Mouse (Mus musculus): ENCODE data around the gene Smchd1. TPM values are rescaled to one million over a fixed set of nuclear protein-coding genes. Genes with fewer than 3 reads are reported as not detected.

Gene Smchd1
- polyA plus RNA-seq, 1 experiment, result 23.3 TPM

- 93% methylated on average over 1 of the region's 1 CpGs for WGBS
- DNase-seq, result no peak
- Histone ChIP-seq H3K4me1 (replicated peaks; ENCODE audit: control insufficient read depth, insufficient read depth, low read length) (no peaks in the 10 kb centered on the region), H3K4me3 (ENCODE audit: control insufficient read depth, insufficient read depth, low read length) (no peak overlapping the region), H3K36me3 (ENCODE audit: control insufficient read depth, insufficient read depth, low read length) (peaks cover 31% of the 10 kb centered on the region), H3K27ac (ENCODE audit: control insufficient read depth, insufficient read depth, low read length) (no peak overlapping the region), H3K27me3 (ENCODE audit: control insufficient read depth, insufficient read depth, low read length) (no peaks in the 10 kb centered on the region)
- no peak for TF ChIP-seq CTCF (IDR thresholded peaks at IDR 0.05; ENCODE audit: borderline replicate concordance, control insufficient read depth, extremely low read depth, insufficient read depth, low read length, poor library complexity)
- no peak for TF ChIP-seq POLR2A (IDR thresholded peaks at IDR 0.05; ENCODE audit: control insufficient read depth, extremely low read depth, insufficient read depth, low read length, poor library complexity)
These were observed 58.1 kb downstream of the Smchd1 start for GRCm38 (mm10) chr17:71417008-71417407.

DNA sequence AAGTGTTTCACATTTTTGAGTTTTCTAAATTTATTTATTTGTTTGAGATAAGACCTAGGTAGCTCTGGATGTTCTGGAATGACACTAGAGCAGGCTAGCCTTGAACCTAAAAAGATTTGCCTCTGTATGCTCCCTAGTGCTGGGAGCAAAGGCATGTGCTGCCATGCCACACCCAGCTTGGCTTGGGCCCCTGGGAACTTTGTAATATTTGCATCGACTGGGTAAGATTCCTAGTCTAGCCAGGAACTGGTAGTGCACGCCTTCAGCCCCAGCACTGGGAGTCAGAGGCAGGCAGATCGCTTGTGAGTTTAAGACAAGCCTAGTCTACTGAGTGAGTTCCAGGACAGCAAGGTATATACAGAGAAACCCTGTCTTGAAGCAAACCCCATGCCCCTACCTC lies 87.7 kb downstream of the Smchd1 start:
- Histone ChIP-seq H3K36me3 (ENCODE audit: control insufficient read depth, insufficient read depth, low read length) (peaks cover 37% of the 10 kb centered on the region), H3K4me3 (ENCODE audit: control insufficient read depth, insufficient read depth, low read length) (no peak overlapping the region), H3K27me3 (ENCODE audit: control insufficient read depth, insufficient read depth, low read length) (no peaks in the 10 kb centered on the region), H3K4me1 (replicated peaks; ENCODE audit: control insufficient read depth, insufficient read depth, low read length) (no peaks in the 10 kb centered on the region), H3K27ac (ENCODE audit: control insufficient read depth, insufficient read depth, low read length) (no peak overlapping the region)
- TF ChIP-seq CTCF (IDR thresholded peaks at IDR 0.05; ENCODE audit: borderline replicate concordance, control insufficient read depth, extremely low read depth, insufficient read depth, low read length, poor library complexity), result no peak
- no peak for TF ChIP-seq POLR2A (IDR thresholded peaks at IDR 0.05; ENCODE audit: control insufficient read depth, extremely low read depth, insufficient read depth, low read length, poor library complexity)
- 95% methylated on average over 3 of the region's 3 CpGs for WGBS
- no peak for DNase-seq

DNA sequence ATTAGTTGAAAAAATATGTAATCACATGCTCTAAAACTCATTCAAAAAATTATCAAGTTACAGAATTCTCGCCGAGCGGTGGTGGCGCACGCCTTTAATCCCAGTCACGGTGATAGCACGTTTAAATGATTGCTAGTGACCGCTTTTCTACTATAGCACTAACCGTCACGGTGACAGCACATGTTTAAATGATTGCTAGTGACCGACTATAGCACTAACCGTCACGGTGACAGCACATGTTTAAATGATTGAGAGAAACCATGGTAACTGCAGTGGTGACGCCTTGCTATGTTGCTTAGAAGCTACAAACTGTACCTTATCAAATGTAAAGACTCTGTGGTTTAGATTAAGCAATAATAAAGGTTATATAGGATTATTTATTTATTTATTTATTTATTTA lies 94.8 kb downstream of the Smchd1 start:
- Histone ChIP-seq H3K27ac (ENCODE audit: control insufficient read depth, insufficient read depth, low read length) (no peak overlapping the region), H3K27me3 (ENCODE audit: control insufficient read depth, insufficient read depth, low read length) (no peaks in the 10 kb centered on the region), H3K4me1 (replicated peaks; ENCODE audit: control insufficient read depth, insufficient read depth, low read length) (no peaks in the 10 kb centered on the region), H3K4me3 (ENCODE audit: control insufficient read depth, insufficient read depth, low read length) (no peak overlapping the region), H3K36me3 (ENCODE audit: control insufficient read depth, insufficient read depth, low read length) (peaks cover 39% of the 10 kb centered on the region)
- 98% methylated on average over 14 of the region's 14 CpGs for WGBS
- TF ChIP-seq CTCF (IDR thresholded peaks at IDR 0.05; ENCODE audit: borderline replicate concordance, control insufficient read depth, extremely low read depth, insufficient read depth, low read length, poor library complexity), result no peak
- TF ChIP-seq POLR2A (IDR thresholded peaks at IDR 0.05; ENCODE audit: control insufficient read depth, extremely low read depth, insufficient read depth, low read length, poor library complexity), result no peak
- DNase-seq, result no peak

DNA sequence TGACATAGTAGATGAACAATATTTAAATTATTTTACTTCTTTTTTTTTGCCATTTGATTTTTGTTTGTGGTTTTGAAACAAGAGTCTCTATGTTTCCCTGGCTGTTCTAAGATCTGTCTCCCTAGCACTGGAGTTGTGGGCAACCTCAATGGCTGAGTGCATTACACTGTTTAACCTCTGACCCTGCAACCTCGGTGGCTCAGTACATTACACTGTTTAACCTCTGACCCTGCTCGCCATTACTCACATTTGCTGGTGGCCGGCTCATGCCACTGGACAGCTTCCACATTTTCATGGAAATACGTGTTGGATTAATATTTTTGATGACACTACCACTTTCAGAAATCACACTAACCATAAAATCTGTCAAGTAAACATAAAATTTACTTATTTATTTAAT lies 97.2 kb downstream of the Smchd1 start:
- no peak for TF ChIP-seq POLR2A (IDR thresholded peaks at IDR 0.05; ENCODE audit: control insufficient read depth, extremely low read depth, insufficient read depth, low read length, poor library complexity)
- no peak for TF ChIP-seq CTCF (IDR thresholded peaks at IDR 0.05; ENCODE audit: borderline replicate concordance, control insufficient read depth, extremely low read depth, insufficient read depth, low read length, poor library complexity)
- Histone ChIP-seq H3K36me3 (ENCODE audit: control insufficient read depth, insufficient read depth, low read length) (peaks cover 51% of the 10 kb centered on the region), H3K27me3 (ENCODE audit: control insufficient read depth, insufficient read depth, low read length) (no peaks in the 10 kb centered on the region), H3K27ac (ENCODE audit: control insufficient read depth, insufficient read depth, low read length) (no peak overlapping the region), H3K4me3 (ENCODE audit: control insufficient read depth, insufficient read depth, low read length) (no peak overlapping the region), H3K4me1 (replicated peaks; ENCODE audit: control insufficient read depth, insufficient read depth, low read length) (no peaks in the 10 kb centered on the region)
- 92% methylated on average over 4 of the region's 4 CpGs for WGBS
- DNase-seq, result no peak

DNA sequence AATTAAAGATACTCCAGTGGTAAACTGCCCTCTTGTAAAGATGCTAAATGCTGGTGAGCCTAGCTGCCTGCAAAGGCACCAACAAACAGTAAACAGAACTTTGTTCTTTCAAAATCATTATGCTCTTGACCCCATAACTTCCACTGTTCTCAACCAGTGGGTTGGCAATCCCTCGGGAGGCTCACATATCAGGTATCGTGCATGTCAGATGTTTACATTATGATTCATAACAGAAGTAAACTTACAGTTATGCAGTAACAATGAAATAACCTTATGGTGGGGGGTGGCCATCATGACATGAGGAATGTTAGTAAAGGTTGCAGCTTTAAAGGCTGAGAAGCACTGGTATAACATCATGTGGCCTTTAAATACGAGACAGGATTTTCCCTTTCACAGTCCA lies 119.6 kb downstream of the Smchd1 start:
- no peak overlapping the region for H3K27ac ChIP-seq (ENCODE audit: control insufficient read depth, insufficient read depth, low read length)
- no peaks in the 10 kb centered on the region for H3K4me1 ChIP-seq (replicated peaks; ENCODE audit: control insufficient read depth, insufficient read depth, low read length)
- H3K36me3 ChIP-seq (ENCODE audit: control insufficient read depth, insufficient read depth, low read length), result peaks cover 53% of the 10 kb centered on the region
- WGBS, result over 99% methylated on average over 3 of the region's 3 CpGs
- H3K4me3 ChIP-seq (ENCODE audit: control insufficient read depth, insufficient read depth, low read length), result no peak overlapping the region
- DNase-seq, result no peak
- TF ChIP-seq CTCF (IDR thresholded peaks at IDR 0.05; ENCODE audit: borderline replicate concordance, control insufficient read depth, extremely low read depth, insufficient read depth, low read length, poor library complexity), result no peak
- no peak for TF ChIP-seq POLR2A (IDR thresholded peaks at IDR 0.05; ENCODE audit: control insufficient read depth, extremely low read depth, insufficient read depth, low read length, poor library complexity)
- H3K27me3 ChIP-seq (ENCODE audit: control insufficient read depth, insufficient read depth, low read length), result no peaks in the 10 kb centered on the region

- 97% methylated on average over 11 of the region's 11 CpGs for WGBS
- no peak for DNase-seq
- H3K27me3 ChIP-seq (ENCODE audit: control insufficient read depth, insufficient read depth, low read length), result no peaks in the 10 kb centered on the region
These were observed 120.9 kb downstream of the Smchd1 start for GRCm38 (mm10) chr17:71354205-71354604.

GRCm38 (mm10) chr17:71348188-71348587 lies 127.0 kb downstream of the Smchd1 start:
- H3K36me3 ChIP-seq (ENCODE audit: control insufficient read depth, insufficient read depth, low read length), result peaks cover 79% of the 10 kb centered on the region
- H3K4me1 ChIP-seq (replicated peaks; ENCODE audit: control insufficient read depth, insufficient read depth, low read length), result no peaks in the 10 kb centered on the region
- TF ChIP-seq CTCF (IDR thresholded peaks at IDR 0.05; ENCODE audit: borderline replicate concordance, control insufficient read depth, extremely low read depth, insufficient read depth, low read length, poor library complexity), result no peak
- TF ChIP-seq POLR2A (IDR thresholded peaks at IDR 0.05; ENCODE audit: control insufficient read depth, extremely low read depth, insufficient read depth, low read length, poor library complexity), result no peak
- no peak overlapping the region for H3K27ac ChIP-seq (ENCODE audit: control insufficient read depth, insufficient read depth, low read length)
- no peak for DNase-seq
- H3K27me3 ChIP-seq (ENCODE audit: control insufficient read depth, insufficient read depth, low read length), result no peaks in the 10 kb centered on the region
- no peak overlapping the region for H3K4me3 ChIP-seq (ENCODE audit: control insufficient read depth, insufficient read depth, low read length)
- WGBS, result 98% methylated on average over 3 of the region's 3 CpGs

More at GRCm38 (mm10) chr17:71354205-71354604, 120.9 kb downstream of the Smchd1 start:
- H3K4me3 ChIP-seq (ENCODE audit: control insufficient read depth, insufficient read depth, low read length), result no peak overlapping the region
- no peak for TF ChIP-seq CTCF (IDR thresholded peaks at IDR 0.05; ENCODE audit: borderline replicate concordance, control insufficient read depth, extremely low read depth, insufficient read depth, low read length, poor library complexity)
- TF ChIP-seq POLR2A (IDR thresholded peaks at IDR 0.05; ENCODE audit: control insufficient read depth, extremely low read depth, insufficient read depth, low read length, poor library complexity), result no peak
- H3K4me1 ChIP-seq (replicated peaks; ENCODE audit: control insufficient read depth, insufficient read depth, low read length), result no peaks in the 10 kb centered on the region
- no peak overlapping the region for H3K27ac ChIP-seq (ENCODE audit: control insufficient read depth, insufficient read depth, low read length)
- peaks cover 49% of the 10 kb centered on the region for H3K36me3 ChIP-seq (ENCODE audit: control insufficient read depth, insufficient read depth, low read length)

All from thymus, adult 2 months (tissue).